Mouse (Mus musculus): ENCODE results near the gene Rras.
"Not testable (repeated sequence)": the region's sequence is repeated elsewhere in the genome, so short reads cannot be mapped to it uniquely, and the experiment has no call there.

The Rras gene

GRCm38 (mm10) chr7:45000539-45001114, 17.1 kb upstream of the Rras start:
- no peak for DNase-seq (ENCODE audit: low spot score)

GRCm38 (mm10) chr7:45002440-45002839, 15.3 kb upstream of the Rras start:
- DNase-seq (ENCODE audit: low spot score) = no peak

GRCm38 (mm10) chr7:45004546-45004945, 13.2 kb upstream of the Rras start:
- no peak for DNase-seq (ENCODE audit: low spot score)

GRCm38 (mm10) chr7:45005321-45005992, 12.3 kb upstream of the Rras start:
- no peak for DNase-seq (ENCODE audit: low spot score)

GRCm38 (mm10) chr7:45006503-45006902, 11.3 kb upstream of the Rras start:
- DNase-seq (ENCODE audit: low spot score) = no peak

- DNase-seq (ENCODE audit: low spot score) = no peak
Observed at GRCm38 (mm10) chr7:45007141-45007540, 10.6 kb upstream of the Rras start.

GRCm38 (mm10) chr7:45007846-45008245, 9.9 kb upstream of the Rras start:
- DNase-seq (ENCODE audit: low spot score) = no peak

GRCm38 (mm10) chr7:45008411-45008810, 9.3 kb upstream of the Rras start:
- DNase-seq (ENCODE audit: low spot score) = no peak

- DNase-seq (ENCODE audit: low spot score) = no peak
Observed at GRCm38 (mm10) chr7:45012011-45012410, 5.8 kb upstream of the Rras start.

GRCm38 (mm10) chr7:45012824-45013223, 4.9 kb upstream of the Rras start:
- no peak for DNase-seq (ENCODE audit: low spot score)

- DNase-seq (ENCODE audit: low spot score) = no peak
Observed at GRCm38 (mm10) chr7:45013366-45014095, 4.2 kb upstream of the Rras start.

GRCm38 (mm10) chr7:45014096-45014451, 3.7 kb upstream of the Rras start:
- no peak for DNase-seq (ENCODE audit: low spot score)

- no peak for DNase-seq (ENCODE audit: low spot score)
Observed at GRCm38 (mm10) chr7:45015344-45015956, 2.3 kb upstream of the Rras start.

GRCm38 (mm10) chr7:45015957-45016612, 1.7 kb upstream of the Rras start, which contains the start of gene Scaf1:
Gene Scaf1 (minus strand): TSS chr7:45016363.
- peak; percentile 99 for DNase-seq (ENCODE audit: low spot score)

GRCm38 (mm10) chr7:45016761-45017160, 1.0 kb upstream of the Rras start:
- no peak for DNase-seq (ENCODE audit: low spot score)

- DNase-seq (ENCODE audit: low spot score) = no peak
Observed at GRCm38 (mm10) chr7:45019031-45019571, 1.3 kb downstream of the Rras start.

- DNase-seq (ENCODE audit: low spot score) = no peak
Observed at GRCm38 (mm10) chr7:45020225-45020624, 2.5 kb downstream of the Rras start.

GRCm38 (mm10) chr7:45023711-45024110, 6.0 kb downstream of the Rras start:
- DNase-seq (ENCODE audit: low spot score) = not testable (repeated sequence)

GRCm38 (mm10) chr7:45024281-45025248, 6.8 kb downstream of the Rras start:
- no peak for DNase-seq (ENCODE audit: low spot score)

GRCm38 (mm10) chr7:45025601-45026220, 8.0 kb downstream of the Rras start:
- no peak for DNase-seq (ENCODE audit: low spot score)
